Mouse (Mus musculus): ENCODE results near the gene Hoxd8.

Gene Hoxd8

DNA sequence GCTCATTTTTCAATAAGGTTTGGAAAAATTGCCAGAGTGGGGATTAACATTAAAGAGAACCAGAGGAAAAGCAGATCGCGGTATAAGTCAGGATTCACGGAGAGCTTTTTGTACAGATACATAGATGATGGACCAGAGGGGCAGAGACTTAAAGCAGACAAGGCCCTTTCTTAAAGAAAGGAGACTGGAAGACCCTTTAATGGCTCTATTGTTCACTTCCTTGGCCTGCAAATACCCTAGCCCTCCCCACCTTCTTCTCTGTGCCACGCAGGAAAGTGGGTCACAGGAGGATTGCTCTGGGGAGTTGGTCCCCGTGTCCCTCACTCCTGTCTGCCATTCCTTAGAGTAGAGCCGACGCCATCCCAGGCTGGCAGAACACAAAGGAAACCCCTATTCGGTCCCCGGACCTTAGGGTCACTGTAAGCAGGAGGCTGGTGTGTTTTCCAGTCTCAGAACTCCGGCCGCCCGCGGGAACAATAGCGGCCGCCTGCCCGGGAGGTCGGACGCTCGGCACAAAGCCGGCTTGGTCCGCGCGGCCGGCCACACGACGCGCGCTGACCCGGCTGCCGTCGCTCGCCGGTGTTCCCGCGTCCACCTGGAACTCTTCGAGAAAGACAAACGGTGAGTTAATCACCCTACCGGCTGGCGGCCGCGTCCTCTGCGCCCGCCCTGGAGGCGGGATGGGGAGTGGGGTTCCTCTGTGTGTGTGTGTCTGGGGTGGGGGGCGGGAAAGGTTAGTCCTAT lies 48.2 kb downstream of the Hoxd8 start:
- no peak for DNase-seq (ENCODE audit: low read depth)

- DNase-seq (ENCODE audit: low read depth), result no peak
These were observed 48.7 kb downstream of the Hoxd8 start for GRCm38 (mm10) chr2:74753175-74753523.

GRCm38 (mm10) chr2:74753711-74754110 lies 49.3 kb downstream of the Hoxd8 start:
- DNase-seq (ENCODE audit: low read depth), result no peak
